Mouse (Mus musculus) liver, postnatal 0 days (tissue): ENCODE results near the gene Fmod.

Experiments
- CTCF ChIP-seq: sonication (generic); IDR thresholded peaks from 2 replicates; pipeline ENCODE4 v1.5.1; 2016; ENCODE audit warnings: antibody characterized with exemption, low read depth
- EP300 ChIP-seq: IDR thresholded peaks from 2 replicates; pipeline ENCODE4 v1.6.1; 2016; ENCODE audit warnings: antibody characterized with exemption, low read depth, mild to moderate bottlenecking

GRCm38 (mm10) chr1:134061915-134062314, 24.9 kb downstream of the Fmod start:
- TF ChIP-seq CTCF (no peak), EP300 (no peak)
